Mouse (Mus musculus) central nervous system, embryonic 18 days (tissue): ENCODE results near the gene Fzd10. TPM values are rescaled to one million over a fixed set of nuclear protein-coding genes. Genes with fewer than 3 reads are reported as not detected.

Experiments used
- polyA plus RNA-seq: library from polyadenylated mRNA; depleted of rRNA; stranded (reverse); fragments of >200 nt; gene quantifications from 2 replicates; pipeline ENCODE4 v1.2.3, GENCODE M21; 2012; rRNA removed

Fzd10 gene
- 3.2 and 5.3 TPM in 2 replicates for polyA plus RNA-seq

DNA sequence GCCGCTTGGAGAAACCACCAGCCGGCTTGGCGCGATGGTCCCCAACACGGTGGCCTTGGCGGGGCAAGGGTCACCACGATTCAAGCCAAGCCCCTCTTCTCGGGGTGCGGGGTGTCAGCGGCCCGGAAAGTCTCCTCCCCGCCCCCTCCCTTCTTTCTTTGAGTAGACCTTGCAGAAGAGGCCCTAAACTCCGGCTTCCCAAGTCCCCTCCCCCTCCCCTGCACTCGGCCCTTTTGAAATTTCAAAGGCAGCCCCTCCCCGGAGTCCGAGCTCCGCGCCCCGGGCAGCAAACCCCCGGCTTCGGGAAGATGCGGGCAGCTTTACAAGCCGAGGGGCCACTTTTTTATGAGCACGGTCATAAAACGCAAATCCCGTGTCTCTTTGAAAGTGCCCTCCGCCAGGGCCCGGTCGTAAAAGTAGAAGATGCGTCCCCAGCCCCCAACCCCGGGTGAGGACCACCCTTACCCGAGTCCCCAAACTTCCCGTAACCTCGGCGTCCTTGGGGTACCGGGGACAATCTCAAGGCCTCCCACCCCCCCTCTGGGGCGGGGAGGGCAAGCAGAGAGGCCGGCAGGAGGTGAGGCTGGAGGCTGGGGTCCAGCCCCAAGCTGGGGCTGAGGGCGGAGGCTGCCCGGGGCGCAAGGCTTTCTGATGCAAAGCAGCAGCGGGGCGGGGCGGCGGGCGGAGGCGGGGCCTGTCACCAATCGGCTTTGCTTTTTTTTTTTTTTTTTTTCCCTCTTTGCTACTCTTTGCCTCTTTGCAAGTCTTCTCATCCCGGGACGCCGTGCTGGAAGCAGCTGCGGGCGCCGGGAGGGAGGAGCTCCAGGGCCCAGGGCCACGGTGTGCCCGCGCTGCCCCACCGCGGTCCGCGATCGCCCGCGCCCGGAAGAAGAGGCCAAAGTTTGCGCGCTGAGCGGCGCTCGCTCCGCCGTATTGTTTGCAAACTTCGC, at the start of gene Fzd10:
TSS of gene Fzd10 (plus strand) at position 773 of the 950 bp plus-strand sequence.

Other genes with a start within 250 kb of the Fzd10 start
- gene Tmem132d, start 167.8 kb upstream of the Fzd10 start, polyA plus RNA-seq: 4.4 and 4.8 TPM in 2 replicates
- gene Piwil1, start 101.7 kb downstream of the Fzd10 start, polyA plus RNA-seq: 0.43 and 0.51 TPM in 2 replicates